Mouse (Mus musculus): ENCODE measurements around the gene Matk. TPM values are rescaled to one million over a fixed set of nuclear protein-coding genes. Genes with fewer than 3 reads are reported as not detected.
A peak's percentile ranks its signal among the peaks of the same experiment; 100 is the strongest.

The Matk gene
- polyA plus RNA-seq, 1 experiment from 2014 or later = 19.3 TPM

GRCm38 (mm10) chr10:81302288-81302687 is 49.6 kb downstream of the Matk start:
- DNase-seq (ENCODE audit: low spot score) = no peak

GRCm38 (mm10) chr10:81302781-81303218 is 50.1 kb downstream of the Matk start:
- DNase-seq (ENCODE audit: low spot score) = no peak

- no peak for DNase-seq (ENCODE audit: low spot score)
These were observed 50.5 kb downstream of the Matk start for GRCm38 (mm10) chr10:81303258-81303657.

- DNase-seq (ENCODE audit: low spot score) = peak; percentile 59
These were observed 51.0 kb downstream of the Matk start for GRCm38 (mm10) chr10:81303761-81304160.

GRCm38 (mm10) chr10:81304597-81305238 is 52.0 kb downstream of the Matk start:
- DNase-seq (ENCODE audit: low spot score) = peak; percentile 70

- DNase-seq (ENCODE audit: low spot score) = no peak
These were observed 52.9 kb downstream of the Matk start for GRCm38 (mm10) chr10:81305663-81306062.

GRCm38 (mm10) chr10:81306173-81306668 is 53.5 kb downstream of the Matk start:
- DNase-seq (ENCODE audit: low spot score) = no peak

- no peak for DNase-seq (ENCODE audit: low spot score)
These were observed 54.3 kb downstream of the Matk start for GRCm38 (mm10) chr10:81306837-81307682.

- DNase-seq (ENCODE audit: low spot score) = no peak
These were observed 56.8 kb downstream of the Matk start for GRCm38 (mm10) chr10:81309571-81309970.

Small RNA genes within 50 kb of the gene (microRNA-seq; reads per million reads assigned to microRNA genes)
- gene Mir3057 (ENCODE audit: borderline number of aligned reads) = 2.5 reads per million

Other genes with a start within 250 kb of the Matk start
- 1.5 and 1.8 TPM in 2 replicates for gene Gng7, start 238.0 kb upstream of the Matk start, polyA plus RNA-seq (2015; fragmentation: Nextera tagmentation; extraction: Ambion mirVana)
- gene Diras1, start 227.3 kb upstream of the Matk start, polyA plus RNA-seq (2015; fragmentation: Nextera tagmentation; extraction: Ambion mirVana) = 0.04 TPM in 1 of 2 replicates, not detected in the other
- gene Slc39a3, start 215.5 kb upstream of the Matk start, polyA plus RNA-seq (2015; fragmentation: Nextera tagmentation; extraction: Ambion mirVana) = 16.0 and 16.8 TPM in 2 replicates
- 120 and 127 TPM in 2 replicates for gene Sgta, start 192.8 kb upstream of the Matk start, polyA plus RNA-seq (2015; fragmentation: Nextera tagmentation; extraction: Ambion mirVana)
- gene Thop1, start 182.9 kb upstream of the Matk start, polyA plus RNA-seq (2015; fragmentation: Nextera tagmentation; extraction: Ambion mirVana) = 20.1 and 25.8 TPM in 2 replicates
- 0.24 and 0.53 TPM in 2 replicates for gene Creb3l3, start 154.1 kb upstream of the Matk start, polyA plus RNA-seq (2015; fragmentation: Nextera tagmentation; extraction: Ambion mirVana)
- 142 and 150 TPM in 2 replicates for gene Map2k2, start 147.0 kb upstream of the Matk start, polyA plus RNA-seq (2015; fragmentation: Nextera tagmentation; extraction: Ambion mirVana)
- gene Zbtb7a, start 117.7 kb upstream of the Matk start, polyA plus RNA-seq (2015; fragmentation: Nextera tagmentation; extraction: Ambion mirVana) = 34.5 and 44.9 TPM in 2 replicates
- 37.3 and 39.0 TPM in 2 replicates for gene Pias4, start 85.0 kb upstream of the Matk start, polyA plus RNA-seq (2015; fragmentation: Nextera tagmentation; extraction: Ambion mirVana)
- gene Eef2, start 76.3 kb upstream of the Matk start, polyA plus RNA-seq (2015; fragmentation: Nextera tagmentation; extraction: Ambion mirVana) = 612 and 638 TPM in 2 replicates
- gene Dapk3, start 69.9 kb upstream of the Matk start, polyA plus RNA-seq (2015; fragmentation: Nextera tagmentation; extraction: Ambion mirVana) = 47.8 and 54.1 TPM in 2 replicates
- not detected in 2 replicates for gene 4930442H23Rik, start 69.1 kb upstream of the Matk start, polyA plus RNA-seq (2015; fragmentation: Nextera tagmentation; extraction: Ambion mirVana)
- 0.08 TPM in 1 of 2 replicates, not detected in the other for gene Nmrk2, start 50.9 kb upstream of the Matk start, polyA plus RNA-seq (2015; fragmentation: Nextera tagmentation; extraction: Ambion mirVana)
- gene Atcay, start 22.1 kb upstream of the Matk start, polyA plus RNA-seq (2015; fragmentation: Nextera tagmentation; extraction: Ambion mirVana) = 0.62 and 0.70 TPM in 2 replicates
- gene Zfr2, start 19.8 kb upstream of the Matk start, polyA plus RNA-seq (2015; fragmentation: Nextera tagmentation; extraction: Ambion mirVana) = 0.81 and 1.7 TPM in 2 replicates
- 216 and 225 TPM in 2 replicates for gene Mrpl54, start 14.0 kb downstream of the Matk start, polyA plus RNA-seq (2015; fragmentation: Nextera tagmentation; extraction: Ambion mirVana)
- 34.8 and 38.7 TPM in 2 replicates for gene Apba3, start 14.0 kb downstream of the Matk start, polyA plus RNA-seq (2015; fragmentation: Nextera tagmentation; extraction: Ambion mirVana)
- 7.8 and 9.3 TPM in 2 replicates for gene Tjp3, start 38.6 kb downstream of the Matk start, polyA plus RNA-seq (2015; fragmentation: Nextera tagmentation; extraction: Ambion mirVana)
- 36.9 and 38.6 TPM in 2 replicates for gene Pip5k1c, start 40.0 kb downstream of the Matk start, polyA plus RNA-seq (2015; fragmentation: Nextera tagmentation; extraction: Ambion mirVana)
- 41.3 and 45.8 TPM in 2 replicates for gene Cactin, start 68.2 kb downstream of the Matk start, polyA plus RNA-seq (2015; fragmentation: Nextera tagmentation; extraction: Ambion mirVana)
- 97.5 and 103 TPM in 2 replicates for gene Tbxa2r, start 75.8 kb downstream of the Matk start, polyA plus RNA-seq (2015; fragmentation: Nextera tagmentation; extraction: Ambion mirVana)
- gene Gipc3, start 90.3 kb downstream of the Matk start, polyA plus RNA-seq (2015; fragmentation: Nextera tagmentation; extraction: Ambion mirVana) = 0.14 and 0.16 TPM in 2 replicates
- 88.5 and 100 TPM in 2 replicates for gene Hmg20b, start 97.5 kb downstream of the Matk start, polyA plus RNA-seq (2015; fragmentation: Nextera tagmentation; extraction: Ambion mirVana)
- gene Mfsd12, start 104.6 kb downstream of the Matk start, polyA plus RNA-seq (2015; fragmentation: Nextera tagmentation; extraction: Ambion mirVana) = 36.3 and 38.1 TPM in 2 replicates
- 1.7 and 3.0 TPM in 2 replicates for gene 4930404N11Rik, start 112.9 kb downstream of the Matk start, polyA plus RNA-seq (2015; fragmentation: Nextera tagmentation; extraction: Ambion mirVana)
- gene Fzr1, start 125.6 kb downstream of the Matk start, polyA plus RNA-seq (2015; fragmentation: Nextera tagmentation; extraction: Ambion mirVana) = 87.1 and 96.9 TPM in 2 replicates
- gene Dohh, start 131.5 kb downstream of the Matk start, polyA plus RNA-seq (2015; fragmentation: Nextera tagmentation; extraction: Ambion mirVana) = 71.3 and 78.7 TPM in 2 replicates
- 2.3 TPM in 2 replicates for gene Gm48551, start 131.5 kb downstream of the Matk start, polyA plus RNA-seq (2015; fragmentation: Nextera tagmentation; extraction: Ambion mirVana)
- gene Gm48552, start 136.1 kb downstream of the Matk start, polyA plus RNA-seq (2015; fragmentation: Nextera tagmentation; extraction: Ambion mirVana) = 0.72 and 1.5 TPM in 2 replicates
- gene Smim24, start 140.1 kb downstream of the Matk start, polyA plus RNA-seq (2015; fragmentation: Nextera tagmentation; extraction: Ambion mirVana) = 12.5 and 14.0 TPM in 2 replicates
- gene Nfic, start 202.7 kb downstream of the Matk start, polyA plus RNA-seq (2015; fragmentation: Nextera tagmentation; extraction: Ambion mirVana) = 21.5 and 21.9 TPM in 2 replicates
- 0.04 and 0.25 TPM in 2 replicates for gene Celf5, start 229.8 kb downstream of the Matk start, polyA plus RNA-seq (2015; fragmentation: Nextera tagmentation; extraction: Ambion mirVana)
- 39.4 and 45.5 TPM in 2 replicates for gene Ncln, start 243.5 kb downstream of the Matk start, polyA plus RNA-seq (2015; fragmentation: Nextera tagmentation; extraction: Ambion mirVana)
- gene S1pr4, start 247.2 kb downstream of the Matk start, polyA plus RNA-seq (2015; fragmentation: Nextera tagmentation; extraction: Ambion mirVana) = 22.2 and 25.6 TPM in 2 replicates

Data from thymus, postnatal 0 days (tissue).